Mouse (Mus musculus): ENCODE data around the gene Fuca1. TPM values are rescaled to one million over a fixed set of nuclear protein-coding genes. Genes with fewer than 3 reads are reported as not detected.

The Fuca1 gene
- total RNA-seq, 2 experiments from 2014 or later = 31.0 to 31.4 TPM

DNA sequence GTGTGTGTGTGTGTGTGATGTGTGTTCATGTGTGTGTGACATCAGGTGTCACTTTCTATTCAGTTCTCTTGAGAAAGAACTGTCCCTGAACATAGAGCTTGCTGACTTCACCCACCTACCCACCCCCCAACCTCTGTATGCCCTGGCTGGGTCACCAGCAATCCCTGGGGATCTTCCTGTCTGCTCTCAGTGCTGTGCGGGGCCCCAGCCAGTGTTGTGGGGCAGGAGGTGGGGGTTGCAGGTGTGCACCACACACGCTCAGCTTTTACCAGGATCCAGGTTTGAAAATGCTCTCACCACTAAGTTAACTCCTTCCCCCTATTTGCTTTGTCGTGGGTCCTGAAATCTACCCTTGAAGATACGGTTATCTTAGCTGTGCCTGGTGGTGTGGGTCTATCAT lies 34.4 kb upstream of the Fuca1 start:
- intact Hi-C loops (cut with DNase I) = loop anchor here (5.0 kb wide), 1 partner anchor 166 kb away; the partner anchor contains the start of gene Rpl11
- DNase-seq = no peak

DNA sequence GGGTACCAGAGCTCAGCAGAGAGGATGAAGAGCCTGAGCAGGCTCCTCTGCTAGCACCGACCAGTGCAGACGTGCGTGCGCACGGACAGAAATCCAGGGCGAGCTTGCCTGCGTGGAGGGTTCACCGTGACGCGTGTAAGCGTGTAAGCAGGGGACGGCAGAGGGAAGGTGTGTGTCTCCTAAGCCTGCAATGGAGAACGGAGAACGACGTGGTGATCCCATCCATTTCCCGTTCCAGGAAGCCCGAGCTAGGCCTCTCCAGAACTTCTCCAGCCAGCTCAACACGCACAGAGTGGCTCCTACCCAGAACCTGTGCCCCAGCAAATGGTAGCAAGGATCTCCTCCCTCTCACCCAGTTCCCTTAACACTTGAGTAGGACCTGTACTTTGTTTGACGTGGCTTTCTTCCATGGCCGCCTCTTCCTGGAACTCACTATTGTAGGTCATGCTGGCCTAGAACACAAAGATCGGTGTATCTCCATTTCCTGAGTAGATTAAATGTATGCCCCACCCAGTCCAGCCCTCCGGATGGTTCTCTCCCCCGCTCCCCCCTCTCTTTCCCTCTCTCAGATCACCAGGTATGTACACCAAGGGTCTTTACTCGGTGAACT lies 32.0 kb upstream of the Fuca1 start:
- DNase-seq = no peak
- intact Hi-C loops (cut with DNase I) = loop anchor here (5.0 kb wide), 1 partner anchor 164 kb away; the partner anchor contains the start of gene Rpl11

GRCm38 (mm10) chr4:135889146-135889883 lies 31.2 kb upstream of the Fuca1 start:
- DNase-seq = no peak
- intact Hi-C loops (cut with DNase I) = loop anchor here (5.0 kb wide), 1 partner anchor 163 kb away; the partner anchor contains the start of gene Rpl11

GRCm38 (mm10) chr4:135889884-135890283 lies 30.7 kb upstream of the Fuca1 start:
- peak; percentile 76 to 82 for DNase-seq
- intact Hi-C loops (cut with DNase I) = loop anchor here (1.0 to 5.0 kb wide), 3 partner anchors 43 to 162 kb away; partner anchors contain the start of gene Rpl11

- no peak for DNase-seq
- intact Hi-C loops (cut with DNase I) = loop anchor here (1.0 to 2.0 kb wide), 2 partner anchors 29 to 41 kb away; partner anchors contain the start of gene Fuca1
These were observed 29.0 kb upstream of the Fuca1 start for GRCm38 (mm10) chr4:135891539-135891938.

DNA sequence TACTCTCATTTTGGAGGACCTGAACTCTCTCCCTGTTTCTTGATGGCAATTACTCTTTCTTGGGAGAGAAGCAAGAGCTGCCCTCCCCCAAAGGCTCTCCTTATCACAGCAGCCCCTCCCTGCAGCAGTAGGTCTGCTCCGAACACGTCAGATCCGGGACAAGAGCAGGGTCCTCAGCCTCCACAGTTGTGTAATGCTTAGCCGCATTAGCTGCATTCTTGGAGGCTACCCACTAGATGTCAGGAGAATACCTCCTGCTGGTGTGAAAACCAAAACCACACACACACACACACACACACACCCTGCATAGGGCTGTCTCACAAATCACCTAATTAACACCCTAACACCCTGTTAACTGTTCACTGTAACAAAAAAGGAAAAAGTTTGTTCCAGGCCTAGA lies 27.7 kb upstream of the Fuca1 start:
- DNase-seq = no peak

GRCm38 (mm10) chr4:135895071-135895571 lies 25.4 kb upstream of the Fuca1 start, which contains the start of gene Cnr2:
Cnr2 (plus strand) TSS chr4:135895394.
- DNase-seq = no peak
- intact Hi-C loops (cut with DNase I) = no loop called here

More for the DNA sequence above, 27.7 kb upstream of the Fuca1 start:
- intact Hi-C loops (cut with DNase I) = no loop called here

DNA sequence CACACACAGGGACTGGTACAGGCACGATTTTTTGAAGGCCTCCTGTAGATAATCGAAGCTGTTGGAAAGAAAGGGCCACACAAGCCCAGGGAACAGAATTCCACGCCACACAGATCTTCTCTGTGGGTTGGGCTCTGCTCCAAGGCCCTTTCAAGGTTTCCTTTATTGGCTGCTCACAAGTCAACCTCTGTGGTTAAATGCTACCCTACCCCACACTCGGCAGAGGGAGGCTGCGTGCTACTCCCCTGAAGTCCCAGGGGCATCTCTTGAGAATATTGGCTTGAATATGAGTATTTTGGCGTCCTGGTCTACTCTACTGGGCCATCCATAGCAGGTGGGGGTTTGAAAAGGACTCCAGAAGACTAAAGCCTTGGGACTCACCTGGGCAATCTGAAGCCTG lies 24.4 kb upstream of the Fuca1 start:
- DNase-seq = no peak
- intact Hi-C loops (cut with DNase I) = no loop called here

GRCm38 (mm10) chr4:135898380-135899049 lies 22.0 kb upstream of the Fuca1 start:
- intact Hi-C loops (cut with DNase I) = no loop called here
- DNase-seq = peak in 1 of 2 experiments; percentile 27

GRCm38 (mm10) chr4:135899050-135899448 lies 21.5 kb upstream of the Fuca1 start:
- DNase-seq = no peak
- intact Hi-C loops (cut with DNase I) = no loop called here

- DNase-seq = no peak
- intact Hi-C loops (cut with DNase I) = no loop called here
These were observed 20.5 kb upstream of the Fuca1 start for GRCm38 (mm10) chr4:135900008-135900407.

DNA sequence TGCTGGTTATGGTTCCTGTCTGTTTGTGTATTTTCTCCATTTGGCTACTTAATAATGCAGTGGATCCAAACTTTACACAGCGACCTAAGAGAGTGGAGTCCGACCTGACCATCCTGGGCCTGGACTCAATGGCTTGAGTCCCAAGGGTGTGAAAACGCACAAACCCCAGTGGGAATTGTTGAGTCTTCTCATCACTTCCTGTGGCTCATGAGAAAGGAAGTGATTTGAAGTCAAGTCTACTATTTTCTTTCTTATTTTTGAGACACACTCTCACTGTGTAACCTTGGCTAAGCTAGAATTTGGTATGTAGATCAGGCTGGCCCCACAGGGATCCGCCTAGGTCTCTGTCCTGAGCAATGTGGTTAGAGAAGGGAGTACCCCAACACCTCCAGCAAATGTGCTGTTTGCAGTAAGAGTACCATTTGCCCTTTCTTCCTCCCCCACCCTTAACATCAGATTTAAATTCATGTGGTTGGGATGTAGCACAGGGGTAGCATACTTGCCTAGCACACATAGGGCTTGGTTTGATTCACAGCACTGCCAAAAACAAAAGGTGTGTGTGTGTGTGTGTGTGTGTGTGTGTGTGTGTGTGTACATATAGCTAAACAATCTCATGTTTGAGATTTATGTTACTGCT lies 17.8 kb upstream of the Fuca1 start:
- intact Hi-C loops (cut with DNase I) = no loop called here

GRCm38 (mm10) chr4:135904810-135905209 lies 15.7 kb upstream of the Fuca1 start:
- no peak for DNase-seq
- intact Hi-C loops (cut with DNase I) = no loop called here

More for the DNA sequence above, 17.8 kb upstream of the Fuca1 start:
- no peak for DNase-seq

GRCm38 (mm10) chr4:135906633-135907032 lies 13.9 kb upstream of the Fuca1 start:
- no peak for DNase-seq
- intact Hi-C loops (cut with DNase I) = no loop called here

- intact Hi-C loops (cut with DNase I) = no loop called here
- no peak for DNase-seq
These were observed 11.0 kb upstream of the Fuca1 start for GRCm38 (mm10) chr4:135909326-135910066.

GRCm38 (mm10) chr4:135911531-135911930 lies 9.0 kb upstream of the Fuca1 start:
- intact Hi-C loops (cut with DNase I) = no loop called here
- DNase-seq = no peak

- DNase-seq = no peak
- intact Hi-C loops (cut with DNase I) = no loop called here
These were observed 8.4 kb upstream of the Fuca1 start for GRCm38 (mm10) chr4:135912164-135912563.

DNA sequence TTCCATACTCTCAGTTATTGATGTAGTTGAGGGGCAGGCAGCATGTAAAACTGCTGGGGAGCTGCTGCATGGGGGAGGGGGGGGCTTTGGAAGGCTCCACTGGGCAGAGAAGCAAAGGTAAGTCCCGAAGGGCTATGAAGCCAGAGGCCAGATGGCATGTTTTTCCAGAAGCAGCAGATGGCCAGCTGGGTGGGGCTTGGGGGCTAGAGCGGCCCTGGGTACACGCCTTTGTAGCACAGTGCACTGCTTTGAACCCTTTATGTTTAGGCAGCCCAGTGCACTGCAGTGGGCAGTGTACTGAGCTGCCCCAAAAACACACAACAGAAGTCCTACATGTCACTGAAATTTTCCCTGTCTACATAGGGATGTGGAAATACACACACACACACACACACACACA lies 7.7 kb upstream of the Fuca1 start:
- no peak for DNase-seq
- intact Hi-C loops (cut with DNase I) = no loop called here

DNA sequence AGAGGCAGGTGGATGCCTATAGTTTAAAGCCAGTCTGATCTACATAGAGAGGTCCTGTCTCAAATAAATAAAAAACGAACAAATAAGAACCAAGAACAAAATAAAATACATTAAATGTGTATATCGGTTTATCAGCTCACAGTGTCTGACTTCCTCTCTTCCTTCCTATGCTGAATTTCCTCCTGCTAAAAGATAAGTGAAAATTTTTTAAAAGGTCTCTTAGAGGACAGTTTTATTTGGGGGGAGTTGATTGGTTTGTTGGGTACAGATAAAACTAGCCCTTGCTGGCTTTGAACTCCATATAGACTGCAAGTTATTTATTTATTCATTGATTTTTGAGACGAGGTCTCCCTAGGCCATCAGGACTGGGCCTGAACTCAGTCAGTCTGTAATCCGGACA lies 7.1 kb upstream of the Fuca1 start:
- DNase-seq = no peak
- intact Hi-C loops (cut with DNase I) = no loop called here

Measured in heart, postnatal 36 days (tissue).